Mouse (Mus musculus) forebrain, postnatal 0 days (tissue): ENCODE data around the gene Dars2. TPM values are rescaled to one million over a fixed set of nuclear protein-coding genes. Genes with fewer than 3 reads are reported as not detected.

Experiments used
- ATAC-seq: fragments of 200-750 bp; cut with Nextera tagmentation; 2 replicates; pipeline ENCODE4 v1.8.0; 2017; ENCODE audit warnings: mild to moderate bottlenecking, moderate library complexity
- DNase-seq: peaks from one replicate; pipeline ENCODE4 v3.0.0-alpha.2; 2015
- H3K27ac ChIP-seq: fragments of 300-500 bp; sonication (generic); 2 replicates; pipeline ENCODE4 v1.5.1; 2014; ENCODE audit warnings: low read depth, mild to moderate bottlenecking, antibody characterized with exemption, low read length, moderate library complexity, mixed read lengths
- H3K27me3 ChIP-seq: fragments of 300-500 bp; sonication (generic); 2 replicates; pipeline ENCODE4 v1.6.1; 2014; ENCODE audit warnings: mild to moderate bottlenecking, low read length, mixed read lengths; ENCODE audit not compliant: insufficient read depth
- H3K36me3 ChIP-seq: fragments of 300-500 bp; sonication (generic); 2 replicates; pipeline ENCODE4 v1.6.1; 2014; ENCODE audit warnings: mild to moderate bottlenecking, moderate library complexity; ENCODE audit not compliant: insufficient read depth
- H3K4me1 ChIP-seq: fragments of 300-500 bp; sonication (generic); 2 replicates; pipeline ENCODE4 v1.6.1; 2014; ENCODE audit warnings: antibody characterized with exemption; ENCODE audit not compliant: insufficient read depth
- H3K4me2 ChIP-seq: fragments of 300-500 bp; sonication (generic); 2 replicates; pipeline ENCODE4 v1.6.1; 2014; ENCODE audit warnings: low read depth, mild to moderate bottlenecking, moderate library complexity
- H3K4me3 ChIP-seq: fragments of 300-500 bp; sonication (generic); 2 replicates; pipeline ENCODE4 v1.5.1; 2014; ENCODE audit warnings: low read depth, low read length, mixed read lengths
- H3K9ac ChIP-seq: fragments of 300-500 bp; sonication (generic); 2 replicates; pipeline ENCODE4 v1.6.1; 2014; ENCODE audit warnings: mild to moderate bottlenecking
- H3K9me3 ChIP-seq: fragments of 300-500 bp; sonication (generic); 2 replicates; pipeline ENCODE4 v1.6.1; 2016; ENCODE audit warnings: low read length
- CTCF ChIP-seq: sonication (generic); IDR thresholded peaks from 2 replicates; pipeline ENCODE4 v1.5.1; 2016; ENCODE audit warnings: antibody characterized with exemption, control low read depth, low read depth
- WGBS: fragments of 180-500 bp; shearing (Covaris S2); extraction: QIAGEN DNeasy Blood & Tissue Kit; methylation state at CpG from one replicate; pipeline ENCODE4 v1.1.7; 2014; 5-methylcytosine and 5-hydroxymethylcytosine counted together
- polyA plus RNA-seq: library from polyadenylated mRNA; unstranded; fragments of >200 nt; fragmentation: Nextera tagmentation; extraction: Ambion mirVana; gene quantifications from 2 replicates; pipeline ENCODE4 v1.2.1, GENCODE M21; 2015
- total RNA-seq: library from RNA; depleted of rRNA; stranded (reverse); fragments of >200 nt; gene quantifications from 2 replicates; pipeline ENCODE4 v1.2.3, GENCODE M21; 2014

Gene Dars2
- total and polyA plus RNA-seq, 2 experiments from 2014 or later: 25.8 to 28.9 TPM

GRCm38 (mm10) chr1:161040426-161040770 lies 30.1 kb downstream of the Dars2 start:
- no peak overlapping the region for H3K27ac ChIP-seq
- no peaks in the 10 kb centered on the region for H3K27me3 ChIP-seq
- peaks cover 6% of the 10 kb centered on the region; the same call in 1 of the 2 replicates for H3K4me1 ChIP-seq
- ATAC-seq (no peak), DNase-seq (no peak)
- H3K4me3 ChIP-seq: no peak overlapping the region
- H3K9me3 ChIP-seq: no peaks in the 10 kb centered on the region
- TF ChIP-seq CTCF: no peak
- H3K36me3 ChIP-seq: peaks cover 49% of the 10 kb centered on the region
- 59% methylated on average over 1 of the region's 1 CpGs for WGBS
- H3K4me2 ChIP-seq: no peak overlapping the region
- H3K9ac ChIP-seq: no peak overlapping the region

- H3K36me3 ChIP-seq: peaks cover 45% of the 10 kb centered on the region
- DNase-seq: peak; percentile 27
- no peak for ATAC-seq
- WGBS: 12% methylated on average over 3 of the region's 3 CpGs
- H3K27me3 ChIP-seq: no peaks in the 10 kb centered on the region
- peak overlapping the region; percentile 45; the same call in 1 of the 2 replicates for H3K27ac ChIP-seq
- no peak for TF ChIP-seq CTCF
- no peaks in the 10 kb centered on the region for H3K9me3 ChIP-seq
- H3K9ac ChIP-seq: no peak overlapping the region
- peaks cover 6% of the 10 kb centered on the region; the same call in 1 of the 2 replicates for H3K4me1 ChIP-seq
- no peak overlapping the region for H3K4me3 ChIP-seq
- no peak overlapping the region for H3K4me2 ChIP-seq
Measured at GRCm38 (mm10) chr1:161039741-161040425, 30.6 kb downstream of the Dars2 start.

- ATAC-seq (no peak), DNase-seq (peak; percentile 27)
- H3K9me3 ChIP-seq: no peaks in the 10 kb centered on the region
- peak overlapping the region; percentile 18; the same call in 1 of the 2 replicates for H3K9ac ChIP-seq
- no peaks in the 10 kb centered on the region for H3K27me3 ChIP-seq
- 7% methylated on average over 3 of the region's 3 CpGs for WGBS
- no peak overlapping the region for H3K4me3 ChIP-seq
- H3K27ac ChIP-seq: no peak overlapping the region
- H3K36me3 ChIP-seq: peaks cover 39% of the 10 kb centered on the region
- no peak overlapping the region for H3K4me2 ChIP-seq
- peaks cover 6% of the 10 kb centered on the region; the same call in 1 of the 2 replicates for H3K4me1 ChIP-seq
- no peak for TF ChIP-seq CTCF
Measured at GRCm38 (mm10) chr1:161038968-161039721, 31.3 kb downstream of the Dars2 start.

- H3K36me3 ChIP-seq: peaks cover 33% of the 10 kb centered on the region
Measured at GRCm38 (mm10) chr1:161038004-161038403, 32.5 kb downstream of the Dars2 start.

GRCm38 (mm10) chr1:161037599-161037998 lies 32.9 kb downstream of the Dars2 start:
- 21% methylated on average over 3 of the region's 3 CpGs for WGBS
- peak overlapping the region; percentile 11 for H3K4me3 ChIP-seq
- peak overlapping the region; percentile 84 for H3K4me2 ChIP-seq
- no peaks in the 10 kb centered on the region for H3K9me3 ChIP-seq
- H3K9ac ChIP-seq: no peak overlapping the region
- H3K27ac ChIP-seq: no peak overlapping the region
- no peak for TF ChIP-seq CTCF
- H3K36me3 ChIP-seq: peaks cover 33% of the 10 kb centered on the region
- peaks cover 11% of the 10 kb centered on the region; the same call in 1 of the 2 replicates for H3K4me1 ChIP-seq
- ATAC-seq (no peak), DNase-seq (no peak)
- no peaks in the 10 kb centered on the region for H3K27me3 ChIP-seq

More at GRCm38 (mm10) chr1:161038004-161038403, 32.5 kb downstream of the Dars2 start:
- Histone ChIP-seq H3K4me2 (peak overlapping the region; percentile 84), H3K27ac (no peak overlapping the region), H3K4me3 (peak overlapping the region; percentile 11; the same call in 1 of the 2 replicates), H3K9me3 (no peaks in the 10 kb centered on the region), H3K4me1 (peaks cover 11% of the 10 kb centered on the region; the same call in 1 of the 2 replicates), H3K27me3 (no peaks in the 10 kb centered on the region), H3K9ac (no peak overlapping the region)
- DNase-seq (no peak), ATAC-seq (no peak)
- WGBS: 31% methylated on average over 3 of the region's 3 CpGs
- no peak for TF ChIP-seq CTCF

GRCm38 (mm10) chr1:161037026-161037425 lies 33.4 kb downstream of the Dars2 start:
- Histone ChIP-seq H3K27ac (no peak overlapping the region), H3K27me3 (no peaks in the 10 kb centered on the region), H3K9ac (peak overlapping the region; percentile 77), H3K4me1 (peaks cover 11% of the 10 kb centered on the region; the same call in 1 of the 2 replicates), H3K36me3 (peaks cover 37% of the 10 kb centered on the region), H3K4me3 (peak overlapping the region; percentile 88), H3K4me2 (peak overlapping the region; percentile 84), H3K9me3 (no peaks in the 10 kb centered on the region)
- ATAC-seq (no peak), DNase-seq (no peak)
- 0% methylated on average over 1 of the region's 1 CpGs for WGBS
- TF ChIP-seq CTCF: no peak

GRCm38 (mm10) chr1:161036411-161036841 lies 34.0 kb downstream of the Dars2 start:
- Histone ChIP-seq H3K27ac (peak overlapping the region; percentile 89), H3K4me3 (peak overlapping the region; percentile 88), H3K4me2 (peak overlapping the region; percentile 84), H3K9me3 (no peaks in the 10 kb centered on the region), H3K9ac (peak overlapping the region; percentile 77), H3K4me1 (peaks cover 11% of the 10 kb centered on the region; the same call in 1 of the 2 replicates), H3K27me3 (no peaks in the 10 kb centered on the region), H3K36me3 (peaks cover 43% of the 10 kb centered on the region)
- no peak for TF ChIP-seq CTCF
- ATAC-seq (no peak), DNase-seq (peak; percentile 54)
- WGBS: under 1% methylated on average over 5 of the region's 5 CpGs
